Mouse (Mus musculus) heart, embryonic 12.5 days (tissue): ENCODE results near the gene Slc19a2. TPM values are rescaled to one million over a fixed set of nuclear protein-coding genes. Genes with fewer than 3 reads are reported as not detected.

Experiments
- ATAC-seq: fragments of 200-750 bp; cut with Nextera tagmentation; 2 replicates; pipeline ENCODE4 v1.8.0; 2017; ENCODE audit warnings: moderate TSS enrichment, moderate library complexity; ENCODE audit not compliant: insufficient number of reproducible peaks, low FRiP score
- H3K27ac ChIP-seq: fragments of 300-500 bp; sonication (generic); 2 replicates; pipeline ENCODE4 v1.5.1; 2016; ENCODE audit warnings: mild to moderate bottlenecking, moderate library complexity; ENCODE audit not compliant: poor library complexity, severe bottlenecking
- H3K27me3 ChIP-seq: fragments of 300-500 bp; sonication (generic); replicated peaks from 2 replicates; pipeline ENCODE4 v1.6.1; 2016; ENCODE audit warnings: mild to moderate bottlenecking, moderate library complexity
- H3K36me3 ChIP-seq: fragments of 300-500 bp; sonication (generic); 2 replicates; pipeline ENCODE4 v1.6.1; 2016; ENCODE audit warnings: mild to moderate bottlenecking, moderate library complexity
- H3K4me1 ChIP-seq: fragments of 300-500 bp; sonication (generic); replicated peaks from 2 replicates; pipeline ENCODE4 v1.6.1; 2016; ENCODE audit warnings: mild to moderate bottlenecking
- H3K4me2 ChIP-seq: fragments of 300-500 bp; sonication (generic); 2 replicates; pipeline ENCODE4 v1.6.1; 2016; ENCODE audit warnings: mild to moderate bottlenecking, moderate library complexity
- H3K4me3 ChIP-seq: fragments of 300-500 bp; sonication (generic); 2 replicates; pipeline ENCODE4 v1.5.1; 2016; ENCODE audit warnings: mild to moderate bottlenecking
- H3K9ac ChIP-seq: fragments of 300-500 bp; sonication (generic); 2 replicates; pipeline ENCODE4 v1.6.1; 2016; ENCODE audit warnings: mild to moderate bottlenecking, moderate library complexity
- H3K9me3 ChIP-seq: fragments of 300-500 bp; sonication (generic); replicated peaks from 2 replicates; pipeline ENCODE4 v1.6.1; 2016; ENCODE audit warnings: mild to moderate bottlenecking, moderate library complexity
- WGBS: fragments of 180-500 bp; shearing (Covaris S2); methylation state at CpG from one replicate; pipeline ENCODE4 v1.1.7; 2016; 5-methylcytosine and 5-hydroxymethylcytosine counted together
- polyA plus RNA-seq: library from polyadenylated mRNA; unstranded; fragments of >200 nt; fragmentation: Nextera tagmentation; extraction: Ambion mirVana; gene quantifications from 2 replicates; pipeline ENCODE4 v1.2.1, GENCODE M21; 2016

Gene Slc19a2
- polyA plus RNA-seq, 1 experiment from 2014 or later: 10.9 TPM

GRCm38 (mm10) chr1:164292040-164292439 lies 43.2 kb downstream of the Slc19a2 start:
- no peak for ATAC-seq

DNA sequence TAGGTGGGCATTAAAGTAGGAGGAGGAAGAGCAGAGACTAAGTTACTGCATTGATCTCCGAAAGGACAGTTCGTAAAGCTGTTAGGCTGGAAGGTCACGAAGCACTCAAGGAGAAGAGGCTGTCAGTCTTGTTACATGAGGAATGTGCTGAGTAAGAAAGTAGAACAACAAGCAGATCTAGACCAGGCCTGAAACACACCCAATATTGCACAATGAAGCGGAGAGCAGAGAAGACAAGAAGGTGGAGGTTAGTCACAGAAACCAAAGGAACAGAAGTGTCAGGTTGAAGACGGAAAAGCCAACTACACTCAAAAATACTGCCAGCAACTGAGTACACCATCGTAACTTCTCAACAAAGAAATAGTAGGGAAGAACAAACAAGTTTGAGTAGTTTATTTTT lies 45.2 kb downstream of the Slc19a2 start:
- Histone ChIP-seq H3K27me3 (no peaks in the 10 kb centered on the region), H3K9me3 (no peaks in the 10 kb centered on the region), H3K36me3 (peaks cover 66% of the 10 kb centered on the region), H3K4me1 (no peaks in the 10 kb centered on the region), H3K9ac (no peak overlapping the region), H3K27ac (no peak overlapping the region), H3K4me2 (no peak overlapping the region), H3K4me3 (no peak overlapping the region)
- WGBS: 84% methylated on average over 6 of the region's 6 CpGs
- ATAC-seq: no peak

More at GRCm38 (mm10) chr1:164292040-164292439, 43.2 kb downstream of the Slc19a2 start:
- no peak overlapping the region for H3K9ac ChIP-seq
- H3K4me3 ChIP-seq: no peak overlapping the region
- no peaks in the 10 kb centered on the region for H3K4me1 ChIP-seq
- H3K27me3 ChIP-seq: no peaks in the 10 kb centered on the region
- H3K4me2 ChIP-seq: no peak overlapping the region
- no peak overlapping the region for H3K27ac ChIP-seq
- peaks cover 52% of the 10 kb centered on the region for H3K36me3 ChIP-seq
- H3K9me3 ChIP-seq: no peaks in the 10 kb centered on the region
- WGBS: 87% methylated on average over 5 of the region's 5 CpGs

DNA sequence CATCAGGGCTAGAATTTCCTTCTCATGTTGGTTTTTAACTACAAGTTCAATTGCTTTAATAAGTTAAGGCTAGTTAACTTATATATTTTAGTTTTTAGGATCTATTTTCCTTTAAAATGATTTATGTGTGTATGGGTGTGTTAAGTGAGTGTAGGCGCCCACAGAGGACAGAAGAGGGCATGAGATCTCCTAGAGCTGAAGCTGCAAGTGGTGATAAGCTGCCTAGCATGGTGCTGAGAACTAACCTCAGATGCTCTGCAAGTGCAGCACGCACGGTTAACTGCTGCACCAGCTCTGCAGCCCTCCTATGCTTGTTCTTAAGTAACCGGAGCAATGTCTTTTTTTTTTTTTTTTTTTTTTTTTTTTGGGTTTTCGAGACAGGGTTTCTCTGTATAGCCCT lies 47.6 kb downstream of the Slc19a2 start:
- H3K9ac ChIP-seq: no peak overlapping the region
- H3K27ac ChIP-seq: no peak overlapping the region
- H3K4me3 ChIP-seq: no peak overlapping the region
- no peak overlapping the region for H3K4me2 ChIP-seq
- H3K4me1 ChIP-seq: no peaks in the 10 kb centered on the region
- no peak for ATAC-seq
- no peaks in the 10 kb centered on the region for H3K9me3 ChIP-seq
- H3K36me3 ChIP-seq: peaks cover 72% of the 10 kb centered on the region
- H3K27me3 ChIP-seq: no peaks in the 10 kb centered on the region
- 85% methylated on average over 4 of the region's 5 CpGs for WGBS

DNA sequence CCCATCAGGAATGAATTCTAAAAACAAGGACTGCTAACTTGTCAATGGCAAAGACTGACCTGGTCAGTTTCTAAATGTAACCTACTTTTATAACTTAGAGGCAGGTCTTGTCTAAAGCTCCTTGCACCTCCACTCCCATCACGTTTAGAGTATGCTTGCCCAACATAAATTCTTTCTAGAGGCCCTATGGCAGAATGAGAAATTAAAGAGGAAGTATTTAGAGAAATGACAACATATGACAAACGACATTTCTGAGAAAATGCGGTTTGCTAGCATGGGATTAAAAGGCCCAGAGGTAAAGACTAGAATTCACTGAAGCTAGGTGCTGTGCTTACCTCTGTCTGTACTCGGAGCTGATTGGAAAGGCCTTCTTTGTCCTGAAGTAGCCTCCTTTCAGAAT lies 53.1 kb downstream of the Slc19a2 start:
- H3K27me3 ChIP-seq: no peaks in the 10 kb centered on the region
- H3K4me1 ChIP-seq: 0 out of 2 replicates have a peak, but pooled peaks cover 4% of the 10 kb centered on the region
- no peak overlapping the region for H3K27ac ChIP-seq
- 88% methylated on average over 4 of the region's 4 CpGs for WGBS
- no peak overlapping the region for H3K4me2 ChIP-seq
- H3K9ac ChIP-seq: no peak overlapping the region
- ATAC-seq: no peak
- H3K4me3 ChIP-seq: no peak overlapping the region
- peaks cover 54% of the 10 kb centered on the region for H3K36me3 ChIP-seq
- no peaks in the 10 kb centered on the region for H3K9me3 ChIP-seq

GRCm38 (mm10) chr1:164303821-164304220 lies 55.0 kb downstream of the Slc19a2 start, which contains the start of gene Nme7:
TSS of gene Nme7 (plus strand) at chr1:164304121.
- no peak for ATAC-seq
- Histone ChIP-seq H3K4me1 (peaks cover 9% of the 10 kb centered on the region), H3K27ac (no peak within 1 kb of the TSS), H3K27me3 (no peaks in the 10 kb centered on the region), H3K9me3 (no peaks in the 10 kb centered on the region), H3K9ac (no peak within 1 kb of the TSS), H3K4me3 (no peak within 1 kb of the TSS), H3K36me3 (peaks cover 39% of the 10 kb centered on the region), H3K4me2 (no peak within 1 kb of the TSS)
- 87% methylated on average over 5 of the region's 5 CpGs for WGBS

GRCm38 (mm10) chr1:164307124-164307751 lies 58.4 kb downstream of the Slc19a2 start, which contains the start of gene Blzf1:
TSS of gene Blzf1 (minus strand) at chr1:164307489.
- peaks cover 9% of the 10 kb centered on the region for H3K4me1 ChIP-seq
- ATAC-seq: peak; percentile 100
- peak within 1 kb of the TSS; percentile 88 for H3K4me3 ChIP-seq
- peak within 1 kb of the TSS; percentile 77 for H3K4me2 ChIP-seq
- H3K36me3 ChIP-seq: peaks cover 9% of the 10 kb centered on the region
- peak within 1 kb of the TSS; percentile 77 for H3K9ac ChIP-seq
- no peaks in the 10 kb centered on the region for H3K27me3 ChIP-seq
- no peaks in the 10 kb centered on the region for H3K9me3 ChIP-seq
- H3K27ac ChIP-seq: peak within 1 kb of the TSS; percentile 52
- under 1% methylated on average over 35 of the region's 35 CpGs for WGBS

GRCm38 (mm10) chr1:164307922-164308321 lies 59.1 kb downstream of the Slc19a2 start:
- Histone ChIP-seq H3K4me2 (peak overlapping the region; percentile 77), H3K4me3 (peak overlapping the region; percentile 88), H3K27me3 (no peaks in the 10 kb centered on the region), H3K9ac (peak overlapping the region; percentile 60), H3K9me3 (no peaks in the 10 kb centered on the region), H3K4me1 (peaks cover 9% of the 10 kb centered on the region), H3K36me3 (peaks cover 8% of the 10 kb centered on the region), H3K27ac (no peak overlapping the region)
- no peak for ATAC-seq
- 9% methylated on average over 10 of the region's 10 CpGs for WGBS

DNA sequence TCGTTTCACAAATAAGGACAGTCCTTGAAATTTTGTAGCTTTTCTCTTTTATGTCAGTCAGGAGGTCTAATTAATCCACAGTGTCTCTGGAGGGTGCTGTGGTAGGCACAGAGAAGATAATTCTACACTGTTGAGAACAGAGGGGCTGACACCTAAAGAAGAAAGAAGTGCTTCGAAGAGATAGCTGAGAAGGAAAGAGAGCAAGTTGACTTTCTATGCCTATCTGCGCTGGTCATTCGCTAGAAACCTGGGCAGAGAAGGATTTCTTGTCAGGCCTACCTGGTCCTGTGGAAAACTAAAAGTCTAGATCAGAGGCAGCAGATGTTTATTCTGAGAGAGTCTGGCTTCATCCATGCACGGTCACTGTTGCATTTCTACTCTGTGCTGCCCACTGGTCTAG lies 65.2 kb downstream of the Slc19a2 start:
- ATAC-seq: no peak
- WGBS: 86% methylated on average over 5 of the region's 5 CpGs

More for the DNA sequence above, 65.2 kb downstream of the Slc19a2 start:
- Histone ChIP-seq H3K9me3 (no peaks in the 10 kb centered on the region), H3K4me1 (peaks cover 12% of the 10 kb centered on the region), H3K27me3 (no peaks in the 10 kb centered on the region), H3K9ac (no peak overlapping the region), H3K27ac (no peak overlapping the region), H3K4me3 (no peak overlapping the region), H3K36me3 (peaks cover 6% of the 10 kb centered on the region), H3K4me2 (no peak overlapping the region)

Other genes starting within 250 kb of the Slc19a2 start
- 0.37 and 0.46 TPM in 2 replicates for gene Sele, start 200.8 kb upstream of the Slc19a2 start, polyA plus RNA-seq
- not detected in 2 replicates for gene Sell, start 187.1 kb upstream of the Slc19a2 start, polyA plus RNA-seq
- gene Selp, start 133.8 kb upstream of the Slc19a2 start, polyA plus RNA-seq: 0.06 TPM in 1 of 2 replicates, not detected in the other
- gene F5, start 97.2 kb upstream of the Slc19a2 start, polyA plus RNA-seq: 0.55 and 0.87 TPM in 2 replicates
- gene Ccdc181, start 26.5 kb downstream of the Slc19a2 start, polyA plus RNA-seq: 9.3 and 9.7 TPM in 2 replicates
- gene Nme7, start 55.1 kb downstream of the Slc19a2 start, polyA plus RNA-seq: 17.6 and 17.7 TPM in 2 replicates
- gene Blzf1, start 58.4 kb downstream of the Slc19a2 start, polyA plus RNA-seq: 28.0 and 29.9 TPM in 2 replicates
- 413 and 416 TPM in 2 replicates for gene Atp1b1, start 209.3 kb downstream of the Slc19a2 start, polyA plus RNA-seq